Mouse (Mus musculus): ENCODE measurements around the gene Adgrg1. TPM values are rescaled to one million over a fixed set of nuclear protein-coding genes. Genes with fewer than 3 reads are reported as not detected.

Gene Adgrg1
- total and polyA plus RNA-seq, 2 experiments from 2014 or later = 101 to 188 TPM

DNA sequence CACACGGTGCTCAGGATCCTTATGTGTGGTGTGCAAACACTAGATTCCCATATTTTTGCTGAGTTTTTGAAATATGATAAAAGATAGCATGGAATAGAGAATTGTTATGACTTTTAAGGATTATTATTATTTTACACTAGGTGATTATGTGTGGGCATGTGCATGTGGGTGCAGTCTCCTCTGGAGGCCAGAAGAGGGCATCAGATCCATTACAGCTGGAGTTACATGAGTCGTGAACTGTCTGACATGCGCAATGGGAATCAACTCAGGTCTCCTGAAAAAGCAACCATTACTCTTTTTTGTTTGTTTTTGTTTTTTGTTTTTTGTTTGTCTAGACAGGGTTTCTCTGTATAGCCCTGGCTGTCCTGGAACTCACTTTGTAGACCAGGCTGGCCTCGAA is 25.5 kb upstream of the Adgrg1 start:
- TF ChIP-seq CTCF (IDR thresholded peaks at IDR 0.05; ENCODE audit: low read depth) = peak; percentile 32
- ATAC-seq = no peak
- no peak overlapping the region for H3K4me2 ChIP-seq (ENCODE audit: low read depth)

DNA sequence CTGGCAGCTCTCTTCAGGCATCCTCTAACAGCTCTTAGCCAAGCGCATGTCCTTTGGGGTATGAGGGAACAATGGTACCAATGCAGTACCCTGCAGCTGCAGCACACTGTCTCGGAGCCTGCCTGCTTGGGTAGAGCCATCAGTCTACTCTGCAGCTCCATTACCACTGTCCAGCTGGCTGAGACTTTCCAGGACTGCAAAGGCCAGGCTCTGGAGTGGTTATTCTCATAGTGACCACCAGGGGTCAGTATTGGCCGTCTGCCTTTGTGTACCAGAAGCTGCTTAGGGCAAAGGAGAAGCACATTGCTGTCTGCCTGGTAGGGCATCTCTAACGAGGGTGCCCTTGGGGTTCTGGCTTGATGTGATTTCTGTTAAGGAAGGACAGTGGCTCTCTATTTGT is 24.5 kb upstream of the Adgrg1 start:
- WGBS = 16% methylated on average over 4 of the region's 4 CpGs
- H3K4me3 ChIP-seq (ENCODE audit: low read depth, low read length) = no peak overlapping the region
- no peak overlapping the region for H3K4me2 ChIP-seq (ENCODE audit: low read depth)
- DNase-seq (peak; percentile 87), ATAC-seq (peak; percentile 71)
- H3K9ac ChIP-seq = no peak overlapping the region
- no peaks in the 10 kb centered on the region for H3K36me3 ChIP-seq (ENCODE audit: insufficient read depth)
- no peaks in the 10 kb centered on the region for H3K27me3 ChIP-seq (ENCODE audit: insufficient read depth, low read length)
- H3K27ac ChIP-seq (ENCODE audit: low read depth, low read length) = no peak overlapping the region
- H3K4me1 ChIP-seq (ENCODE audit: insufficient read depth) = no peaks in the 10 kb centered on the region
- no peaks in the 10 kb centered on the region for H3K9me3 ChIP-seq (ENCODE audit: low read length)
- TF ChIP-seq CTCF (IDR thresholded peaks at IDR 0.05; ENCODE audit: low read depth) = peak; percentile 98

More for the DNA sequence above, 25.5 kb upstream of the Adgrg1 start:
- no peak for DNase-seq
- Histone ChIP-seq H3K27ac (ENCODE audit: low read depth, low read length) (no peak overlapping the region), H3K27me3 (ENCODE audit: insufficient read depth, low read length) (no peaks in the 10 kb centered on the region), H3K4me1 (ENCODE audit: insufficient read depth) (no peaks in the 10 kb centered on the region), H3K36me3 (ENCODE audit: insufficient read depth) (no peaks in the 10 kb centered on the region), H3K9ac (no peak overlapping the region), H3K4me3 (ENCODE audit: low read depth, low read length) (no peak overlapping the region), H3K9me3 (ENCODE audit: low read length) (no peaks in the 10 kb centered on the region)
- WGBS = 87% methylated on average over 4 of the region's 4 CpGs

DNA sequence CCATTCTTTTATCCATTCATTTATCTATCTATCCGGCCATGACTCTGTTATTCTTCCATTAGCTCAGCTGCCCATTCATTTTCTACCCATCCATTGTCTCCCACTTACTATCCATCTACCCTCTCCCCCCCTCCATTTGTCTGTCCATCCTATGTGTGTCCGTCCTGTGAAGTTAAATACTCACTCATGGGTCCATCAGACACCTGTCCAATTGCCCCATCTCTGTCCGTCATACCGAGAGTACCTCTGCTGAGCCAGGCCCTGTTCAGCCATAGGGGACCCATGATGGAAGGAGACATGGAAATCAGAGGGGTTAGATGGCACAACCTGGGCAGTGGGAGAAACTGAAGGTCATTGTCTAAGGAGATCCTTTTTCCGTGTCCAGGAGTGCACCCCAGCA is 24.1 kb upstream of the Adgrg1 start:
- Histone ChIP-seq H3K4me1 (ENCODE audit: insufficient read depth) (no peaks in the 10 kb centered on the region), H3K4me2 (ENCODE audit: low read depth) (no peak overlapping the region), H3K9ac (no peak overlapping the region), H3K27ac (ENCODE audit: low read depth, low read length) (no peak overlapping the region), H3K27me3 (ENCODE audit: insufficient read depth, low read length) (no peaks in the 10 kb centered on the region), H3K9me3 (ENCODE audit: low read length) (no peaks in the 10 kb centered on the region), H3K4me3 (ENCODE audit: low read depth, low read length) (no peak overlapping the region), H3K36me3 (ENCODE audit: insufficient read depth) (no peaks in the 10 kb centered on the region)
- ATAC-seq = no peak
- DNase-seq = no peak
- 77% methylated on average over 5 of the region's 5 CpGs for WGBS
- TF ChIP-seq CTCF (IDR thresholded peaks at IDR 0.05; ENCODE audit: low read depth) = no peak

DNA sequence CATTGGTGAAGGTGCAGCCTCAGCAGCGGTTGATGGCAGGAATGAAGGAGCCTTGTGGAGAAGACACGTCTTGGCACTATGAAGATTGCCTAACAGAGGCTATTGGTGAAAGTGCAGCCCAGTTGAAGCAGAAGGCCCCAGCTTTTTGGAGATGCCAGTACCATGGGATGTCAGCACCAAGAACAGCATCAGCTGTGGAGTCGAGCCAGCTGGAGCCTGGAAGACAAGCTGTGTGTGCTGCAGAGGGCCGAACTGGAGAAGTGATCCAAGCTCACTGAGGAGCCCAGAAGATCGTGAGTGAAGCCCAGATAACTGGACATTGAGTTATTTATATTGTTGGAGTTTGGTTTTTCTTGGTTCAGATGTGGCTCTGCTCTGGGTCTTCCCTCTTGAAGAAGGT is 22.5 kb upstream of the Adgrg1 start:
- H3K9ac ChIP-seq = no peak overlapping the region
- no peaks in the 10 kb centered on the region for H3K4me1 ChIP-seq (ENCODE audit: insufficient read depth)
- no peak for TF ChIP-seq CTCF (IDR thresholded peaks at IDR 0.05; ENCODE audit: low read depth)
- H3K9me3 ChIP-seq (ENCODE audit: low read length) = no peaks in the 10 kb centered on the region
- no peak overlapping the region for H3K27ac ChIP-seq (ENCODE audit: low read depth, low read length)
- WGBS = 75% methylated on average over 5 of the region's 5 CpGs
- H3K4me2 ChIP-seq (ENCODE audit: low read depth) = no peak overlapping the region
- no peaks in the 10 kb centered on the region for H3K36me3 ChIP-seq (ENCODE audit: insufficient read depth)
- no peak for DNase-seq
- no peak overlapping the region for H3K4me3 ChIP-seq (ENCODE audit: low read depth, low read length)
- no peaks in the 10 kb centered on the region for H3K27me3 ChIP-seq (ENCODE audit: insufficient read depth, low read length)
- ATAC-seq = no peak

DNA sequence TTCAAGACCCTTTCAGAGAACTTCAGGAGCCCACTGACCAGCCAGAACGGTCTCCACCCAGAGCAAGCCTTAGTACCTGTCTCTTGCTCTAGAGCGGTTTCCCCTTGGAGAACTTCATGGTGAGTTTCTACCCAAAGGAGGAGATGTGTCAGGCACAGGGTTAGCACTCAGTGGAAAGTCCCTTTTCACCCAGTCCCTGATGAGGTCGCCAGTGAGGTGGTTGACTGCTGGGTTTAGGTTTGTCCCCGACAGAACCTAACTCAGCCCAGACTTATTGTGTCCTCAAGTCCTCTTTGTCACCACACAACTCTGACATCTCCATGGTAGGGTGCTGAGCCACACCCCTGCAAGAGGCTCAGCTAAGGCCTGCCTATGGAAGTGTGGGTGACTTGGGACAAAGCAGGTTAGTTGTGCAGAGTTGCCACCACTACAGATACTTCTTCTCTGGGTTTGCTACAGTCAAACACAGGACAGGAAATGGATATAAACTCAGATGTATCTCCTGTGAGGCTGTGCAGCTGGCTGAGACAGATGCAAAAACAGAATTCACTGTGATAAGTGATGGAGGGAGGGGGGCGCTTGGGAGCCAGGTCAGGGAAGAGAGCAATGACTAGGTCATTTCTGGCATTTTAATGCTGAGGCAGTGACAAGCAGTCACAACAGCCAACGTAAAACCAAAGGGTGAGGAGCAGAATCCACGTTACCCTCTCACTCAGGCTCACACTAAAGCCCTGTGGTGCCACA is 20.8 kb upstream of the Adgrg1 start:
- WGBS = 67% methylated on average over 7 of the region's 7 CpGs
- H3K27me3 ChIP-seq (ENCODE audit: insufficient read depth, low read length) = no peaks in the 10 kb centered on the region
- H3K9ac ChIP-seq = no peak overlapping the region
- no peak overlapping the region for H3K27ac ChIP-seq (ENCODE audit: low read depth, low read length)
- no peak overlapping the region for H3K4me2 ChIP-seq (ENCODE audit: low read depth)
- no peak overlapping the region for H3K4me3 ChIP-seq (ENCODE audit: low read depth, low read length)
- ATAC-seq = no peak
- DNase-seq = no peak
- no peak for TF ChIP-seq CTCF (IDR thresholded peaks at IDR 0.05; ENCODE audit: low read depth)
- no peaks in the 10 kb centered on the region for H3K36me3 ChIP-seq (ENCODE audit: insufficient read depth)
- H3K9me3 ChIP-seq (ENCODE audit: low read length) = no peaks in the 10 kb centered on the region
- no peaks in the 10 kb centered on the region for H3K4me1 ChIP-seq (ENCODE audit: insufficient read depth)

DNA sequence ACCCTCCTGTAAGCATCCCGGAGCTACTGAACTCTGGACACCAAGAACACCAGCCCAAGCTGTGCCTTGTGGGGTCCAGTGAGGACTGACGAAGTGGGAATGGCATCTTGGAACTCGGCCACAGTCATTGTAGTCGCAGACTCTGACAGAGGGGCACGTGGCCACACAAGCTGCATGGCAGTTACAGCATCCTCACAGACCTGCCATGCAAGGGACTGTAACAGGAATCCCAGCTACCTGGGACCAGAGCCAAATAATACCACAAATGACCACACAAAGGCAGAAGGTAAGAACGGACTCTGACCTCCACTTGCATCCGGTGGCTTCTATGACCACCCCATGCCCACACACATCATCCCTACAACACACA is 20.2 kb upstream of the Adgrg1 start:
- WGBS = 43% methylated on average over 7 of the region's 7 CpGs
- H3K4me2 ChIP-seq (ENCODE audit: low read depth) = no peak overlapping the region
- H3K36me3 ChIP-seq (ENCODE audit: insufficient read depth) = no peaks in the 10 kb centered on the region
- H3K27me3 ChIP-seq (ENCODE audit: insufficient read depth, low read length) = no peaks in the 10 kb centered on the region
- peak; percentile 54 for DNase-seq
- H3K4me1 ChIP-seq (ENCODE audit: insufficient read depth) = no peaks in the 10 kb centered on the region
- ATAC-seq = peak; percentile 60; the same call in 1 of the 2 replicates
- H3K9me3 ChIP-seq (ENCODE audit: low read length) = no peaks in the 10 kb centered on the region
- H3K9ac ChIP-seq = no peak overlapping the region
- TF ChIP-seq CTCF (IDR thresholded peaks at IDR 0.05; ENCODE audit: low read depth) = no peak
- no peak overlapping the region for H3K4me3 ChIP-seq (ENCODE audit: low read depth, low read length)
- no peak overlapping the region for H3K27ac ChIP-seq (ENCODE audit: low read depth, low read length)

DNA sequence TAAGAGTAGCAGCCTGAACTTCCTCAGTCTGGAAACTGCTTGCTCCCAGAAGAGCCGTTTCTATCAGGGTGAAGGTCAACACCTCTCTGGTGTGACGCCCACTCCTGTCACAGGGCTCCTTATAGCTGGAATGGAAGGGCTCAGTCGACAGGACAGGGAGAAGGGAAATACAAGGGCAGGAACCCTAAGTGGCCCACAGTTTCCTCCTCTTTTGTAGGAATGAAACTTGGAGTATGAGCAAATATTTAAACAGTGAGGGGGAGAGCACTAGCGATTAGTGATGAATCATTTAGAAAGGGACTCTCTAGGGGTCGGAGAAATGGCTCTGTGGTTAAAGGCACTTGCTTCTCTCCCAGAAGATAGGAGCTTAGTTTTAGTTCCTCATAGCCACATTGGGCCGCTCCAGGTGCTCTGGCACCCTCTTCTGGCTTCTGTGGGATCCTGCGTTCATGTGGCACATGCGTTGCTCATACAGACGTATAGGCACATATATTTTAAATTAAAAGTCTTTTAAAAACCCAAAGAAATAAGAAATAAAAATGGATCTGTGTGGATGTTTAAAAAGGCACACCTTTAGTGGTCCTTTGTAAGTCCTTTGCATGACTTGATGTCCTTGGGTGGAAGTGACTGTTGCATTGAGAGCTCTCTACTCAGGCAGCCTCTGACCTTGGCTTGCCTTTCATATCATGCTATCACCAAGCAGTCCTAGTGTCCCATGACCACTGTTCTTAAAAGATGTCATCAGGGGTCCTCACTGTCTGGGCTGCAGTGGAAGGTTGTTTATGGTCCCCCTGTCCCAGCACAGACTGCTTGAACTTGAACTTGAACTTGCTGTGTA is 19.4 kb upstream of the Adgrg1 start:
- H3K4me3 ChIP-seq (ENCODE audit: low read depth, low read length) = no peak overlapping the region
- WGBS = 35% methylated on average over 9 of the region's 9 CpGs
- DNase-seq (peak; percentile 83), ATAC-seq (peak; percentile 75)
- H3K4me2 ChIP-seq (ENCODE audit: low read depth) = no peak overlapping the region
- no peaks in the 10 kb centered on the region for H3K4me1 ChIP-seq (ENCODE audit: insufficient read depth)
- H3K27me3 ChIP-seq (ENCODE audit: insufficient read depth, low read length) = no peaks in the 10 kb centered on the region
- H3K36me3 ChIP-seq (ENCODE audit: insufficient read depth) = no peaks in the 10 kb centered on the region
- no peak overlapping the region for H3K9ac ChIP-seq
- H3K9me3 ChIP-seq (ENCODE audit: low read length) = no peaks in the 10 kb centered on the region
- no peak overlapping the region for H3K27ac ChIP-seq (ENCODE audit: low read depth, low read length)
- peak; percentile 70 for TF ChIP-seq CTCF (IDR thresholded peaks at IDR 0.05; ENCODE audit: low read depth)
